ENCODE assay signal across 9 mouse cellular contexts in genomic region chr3:142640201-142640600, GRCm38 (mm10). TPM values are rescaled to one million over a fixed set of nuclear protein-coding genes. Genes with fewer than 3 reads are reported as not detected.
DNase-seq lines count a peak whose midpoint lies in the region; ATAC-seq and TF ChIP-seq lines count a peak whose summit lies in the region.
"Had no signal": no experiment of that assay in that cellular context is flagged by ENCODE, and none has a peak within 500 bp of the region (broad histone marks: within the 10 kb centered on the region; RNA-seq: fewer than 3 reads in every experiment).

No protein-coding gene starts in this region.

- no peaks in the 10 kb centered on the region for H3K4me1 ChIP-seq in intestine, postnatal 0 days (replicated peaks; ENCODE audit: control insufficient read depth, insufficient read depth, low read length)
- H3K4me1 ChIP-seq in liver, adult 2 months (ENCODE audit: control insufficient read depth, insufficient read depth, low read length) = no peaks in the 10 kb centered on the region

- no peak overlapping the region for H3K27ac ChIP-seq in intestine, postnatal 0 days (ENCODE audit: low read depth, low read length)
- H3K27ac ChIP-seq in liver, adult 2 months (replicated peaks; ENCODE audit: insufficient read depth, low read depth, low read length) = no peak overlapping the region

- no peak overlapping the region for H3K4me2 ChIP-seq in intestine, postnatal 0 days (replicated peaks; ENCODE audit: low read depth)

- no peak overlapping the region for H3K4me3 ChIP-seq in intestine, postnatal 0 days (ENCODE audit: low read depth, low read length)
- no peak overlapping the region for H3K4me3 ChIP-seq in liver, adult 2 months (ENCODE audit: insufficient read depth, low read depth, low read length)

- no peak for TF ChIP-seq POLR2A in liver, adult 2 months (IDR thresholded peaks at IDR 0.05; ENCODE audit: extremely low read depth, insufficient read depth, low read length)

- H3K27me3 ChIP-seq in intestine, postnatal 0 days (replicated peaks; ENCODE audit: control insufficient read depth, insufficient read depth, low read length) = no peaks in the 10 kb centered on the region
- H3K27me3 ChIP-seq in liver, adult 2 months (ENCODE audit: control insufficient read depth, insufficient read depth, low read length) = peaks cover 3% of the 10 kb centered on the region; the same call in 1 of the 2 replicates

- H3K36me3 ChIP-seq in intestine, postnatal 0 days (ENCODE audit: control insufficient read depth, insufficient read depth) = no peaks in the 10 kb centered on the region
- no peaks in the 10 kb centered on the region for H3K36me3 ChIP-seq in liver, adult 2 months (ENCODE audit: control insufficient read depth, insufficient read depth, low read length)

- no peak overlapping the region for H3K9ac ChIP-seq in intestine, postnatal 0 days (ENCODE audit: low read depth, low read length)
- no peak overlapping the region for H3K9ac ChIP-seq in liver, adult 2 months (ENCODE audit: low read depth, low read length)

- peak; percentile 40 for DNase-seq in right cerebral cortex, adult 18-20 months
- no peak for DNase-seq in right cerebral cortex, postnatal 25 days
- DNase-seq in cerebellum, adult 8-10 months = peak; percentile 26
- DNase-seq in gastrocnemius, postnatal 10 days = peak; percentile 73
- peak; percentile 65 for DNase-seq in liver, adult 2 months (ENCODE audit: extremely low read depth, low read depth, low spot score)
- DNase-seq in neural tube, embryonic 10.5 days (ENCODE audit: extremely low spot score, low spot score) = peak; percentile 69
- peak; percentile 69 for DNase-seq in thymus, postnatal 14 days

- H3K9me3 ChIP-seq in intestine, postnatal 0 days (ENCODE audit: control insufficient read depth) = no peaks in the 10 kb centered on the region

- 5% methylated on average over 9 of the region's 9 CpGs for WGBS in intestine, postnatal 0 days
- 2% methylated on average over 9 of the region's 9 CpGs for WGBS in liver, adult 2 months

- no peak for ATAC-seq in intestine, postnatal 0 days

- no peaks in the 10 kb centered on the region for H3K79me2 ChIP-seq in liver, adult 2 months (ENCODE audit: control insufficient read depth, insufficient read depth, low read length)

- TF ChIP-seq CTCF in intestine, postnatal 0 days (IDR thresholded peaks at IDR 0.05; ENCODE audit: low read depth) = peak; percentile 82
- peak; percentile 53 for TF ChIP-seq CTCF in liver, adult 2 months (IDR thresholded peaks at IDR 0.05; ENCODE audit: low read depth, low read length)

RNA-seq across cellular contexts. Expression of gene Gbp2, which starts 19.8 kb away (rescaled TPM):
- total RNA-seq in gastrocnemius, postnatal 10 days (2021) = 1 to 10 TPM; 3.7 to 4.5 TPM
- polyA plus RNA-seq in intestine, postnatal 0 days (2015; fragmentation: Nextera tagmentation; extraction: Ambion mirVana) = 4.4 and 5.0 TPM in 2 replicates
- 9.3 and 9.4 TPM in 2 replicates for total RNA-seq in liver, adult 2 months (2014; rRNA removed)
- polyA plus RNA-seq in liver, adult 2 months (2012; rRNA removed) = 2.6 and 3.6 TPM in 2 replicates

RNA-seq across cellular contexts. Expression of gene Gbp2b, which starts 45.6 kb away (rescaled TPM):
- not detected for total RNA-seq in gastrocnemius, postnatal 10 days (2021)
- polyA plus RNA-seq in intestine, postnatal 0 days (2015; fragmentation: Nextera tagmentation; extraction: Ambion mirVana) = 0.93 and 1.0 TPM in 2 replicates
- total RNA-seq in liver, adult 2 months (2014; rRNA removed) = 2.8 and 4.1 TPM in 2 replicates
- polyA plus RNA-seq in liver, adult 2 months (2012; rRNA removed) = 0.37 and 0.72 TPM in 2 replicates
- polyA plus RNA-seq: frontal cortex, adult 2 months had no signal
